Mouse (Mus musculus) layer of hippocampus, adult 9-10 months (tissue): Measurements from ENCODE around the gene Ahnak.
"Not testable (repeated sequence)": the region's sequence is repeated elsewhere in the genome, so short reads cannot be mapped to it uniquely, and the experiment has no call there.

Source experiments
- DNase-seq: peaks from one replicate; pipeline ENCODE4 v3.0.0; 2022; ENCODE audit warnings: low spot score

The Ahnak gene

GRCm38 (mm10) chr19:8994813-8995607 is 5.9 kb downstream of the Ahnak start:
- no peak for DNase-seq

GRCm38 (mm10) chr19:8996601-8997000 is 7.5 kb downstream of the Ahnak start:
- no peak for DNase-seq

DNA sequence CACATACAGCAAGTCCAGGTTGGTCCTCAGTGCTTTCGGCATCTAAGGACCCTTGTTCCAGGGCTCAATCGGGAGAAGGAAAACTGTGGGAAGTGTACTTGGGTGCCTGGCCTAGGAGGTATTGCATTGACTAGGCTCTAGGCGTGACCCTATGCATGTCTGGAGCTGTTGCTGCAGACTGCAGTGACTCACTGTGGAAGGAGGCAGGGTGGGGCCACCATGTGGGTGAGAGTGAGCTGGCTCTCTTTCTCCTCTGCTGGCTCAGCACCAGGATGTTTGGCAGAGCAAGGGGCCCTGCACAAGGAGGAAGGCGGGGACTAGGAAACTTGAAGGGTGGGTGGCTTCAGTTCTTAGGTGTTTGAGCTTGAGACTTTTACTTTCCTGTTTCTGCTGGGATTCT is 8.5 kb downstream of the Ahnak start:
- DNase-seq, result no peak

DNA sequence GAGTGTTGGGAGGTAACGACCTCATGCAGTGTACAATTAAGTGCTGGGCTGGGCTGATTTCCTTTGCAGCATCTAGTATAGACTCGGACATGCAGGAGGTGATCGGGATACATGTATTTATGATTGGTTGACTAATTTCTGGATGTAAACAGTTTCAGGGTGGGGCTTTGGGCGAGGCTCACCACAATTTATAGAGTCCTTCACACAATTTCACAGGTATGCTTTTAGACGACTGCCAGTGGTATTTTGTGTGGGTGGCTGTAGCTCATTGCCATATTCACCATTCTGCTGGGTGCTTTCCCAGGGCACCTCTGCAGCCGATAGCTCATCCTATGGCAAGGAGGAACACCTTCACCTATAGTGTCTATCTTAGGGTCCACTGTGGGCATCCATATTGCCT is 9.5 kb downstream of the Ahnak start:
- DNase-seq, result no peak

DNA sequence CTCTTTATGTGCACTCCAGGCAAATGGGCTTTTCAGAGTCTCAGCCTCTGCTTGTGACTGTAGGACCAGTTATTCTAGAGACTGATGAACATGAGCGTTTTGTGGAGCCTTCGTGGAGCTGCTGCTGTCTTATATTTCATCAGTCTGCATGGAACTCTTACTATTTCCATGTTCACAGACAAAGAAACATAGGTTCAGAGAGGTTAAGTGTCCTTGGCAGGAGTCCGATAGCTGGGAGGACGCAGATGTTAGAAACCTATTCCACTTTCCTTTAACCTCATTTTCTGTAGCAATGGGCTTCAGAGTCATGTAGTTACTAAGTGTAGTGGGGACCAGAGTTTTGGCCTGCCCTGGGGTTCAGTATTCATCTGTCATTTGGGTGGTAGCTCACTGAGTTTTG is 10.1 kb downstream of the Ahnak start:
- DNase-seq, result no peak

GRCm38 (mm10) chr19:9006915-9007314 is 17.8 kb downstream of the Ahnak start:
- not testable (repeated sequence) for DNase-seq

- DNase-seq, result no peak
Measured at GRCm38 (mm10) chr19:9019298-9019697, 30.2 kb downstream of the Ahnak start.

DNA sequence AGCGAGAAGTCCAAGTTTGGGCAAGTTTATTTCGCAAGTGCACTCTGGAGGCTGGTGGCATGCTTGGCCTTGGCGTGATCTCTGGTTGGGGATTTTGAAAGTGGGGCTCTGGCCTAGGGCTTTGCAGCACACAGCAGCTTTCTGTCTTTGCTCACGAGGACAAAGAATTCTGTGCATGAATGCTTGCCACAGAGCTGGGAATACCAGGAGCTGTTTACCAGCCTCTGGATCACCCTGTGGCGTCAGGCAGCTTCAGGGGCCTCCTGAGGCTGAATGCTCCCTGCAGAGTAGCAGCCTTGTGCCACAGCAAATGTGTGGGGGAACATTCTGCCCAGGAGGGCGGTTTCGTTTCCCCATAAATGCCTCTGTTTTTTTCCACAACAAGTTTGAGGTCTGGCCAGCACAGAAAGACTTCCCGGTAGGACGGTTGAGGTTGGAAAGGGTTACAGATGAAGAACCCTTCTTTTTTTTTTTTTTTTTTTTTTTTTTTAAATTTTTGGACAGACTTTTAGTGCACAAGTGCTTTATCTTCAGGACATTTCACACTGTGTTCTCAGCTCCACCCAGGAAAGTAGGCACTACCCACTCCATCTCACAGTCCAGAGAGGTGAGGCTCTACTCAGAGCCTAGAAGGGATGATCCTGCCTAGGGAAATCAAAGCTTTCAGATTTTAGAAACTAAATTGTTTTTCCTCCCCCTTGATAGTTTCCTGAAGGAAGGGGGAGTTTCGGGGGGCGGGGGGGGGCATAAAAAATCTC is 34.1 kb downstream of the Ahnak start:
- DNase-seq, result peak; percentile 27

GRCm38 (mm10) chr19:9025562-9026257 is 36.6 kb downstream of the Ahnak start:
- no peak for DNase-seq

DNA sequence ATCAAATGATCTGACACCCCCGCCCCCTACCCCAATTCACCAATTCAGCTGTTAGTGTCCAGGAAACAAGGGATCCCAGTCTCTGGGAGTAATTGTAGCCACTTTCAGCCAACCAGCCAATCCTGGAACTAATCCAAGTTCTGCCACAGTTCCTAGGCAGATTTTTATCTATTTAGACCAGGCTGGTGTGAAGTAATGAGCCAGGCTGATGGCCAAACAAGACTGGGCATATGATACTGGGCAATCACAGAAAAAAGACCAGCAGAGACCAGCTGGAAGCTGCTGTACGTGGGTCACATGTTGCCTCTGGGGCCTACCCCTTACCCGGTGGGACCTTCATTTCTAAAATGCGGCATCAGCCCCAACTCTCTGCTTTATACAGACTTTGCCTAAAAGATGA is 37.5 kb downstream of the Ahnak start:
- no peak for DNase-seq

DNA sequence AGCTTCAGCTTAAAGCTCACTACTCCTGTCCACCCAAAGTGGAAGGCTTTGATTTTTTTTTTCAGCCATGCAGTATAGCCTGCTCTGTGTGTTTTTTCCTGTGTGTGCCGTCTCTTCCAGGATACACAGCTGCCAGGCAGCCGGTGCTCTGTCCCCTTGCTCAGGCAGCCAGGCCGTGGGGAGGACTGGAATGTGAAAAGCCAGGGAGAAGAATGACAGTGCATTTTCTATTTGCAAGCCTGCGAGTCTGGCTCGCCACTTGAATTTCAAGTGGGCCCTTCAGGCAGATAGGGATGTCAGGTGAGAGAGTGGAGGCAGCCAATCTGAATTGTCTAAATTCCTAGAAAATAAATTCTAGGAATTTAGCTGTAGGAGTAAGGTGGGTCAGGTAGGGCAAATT is 38.7 kb downstream of the Ahnak start:
- DNase-seq, result no peak

DNA sequence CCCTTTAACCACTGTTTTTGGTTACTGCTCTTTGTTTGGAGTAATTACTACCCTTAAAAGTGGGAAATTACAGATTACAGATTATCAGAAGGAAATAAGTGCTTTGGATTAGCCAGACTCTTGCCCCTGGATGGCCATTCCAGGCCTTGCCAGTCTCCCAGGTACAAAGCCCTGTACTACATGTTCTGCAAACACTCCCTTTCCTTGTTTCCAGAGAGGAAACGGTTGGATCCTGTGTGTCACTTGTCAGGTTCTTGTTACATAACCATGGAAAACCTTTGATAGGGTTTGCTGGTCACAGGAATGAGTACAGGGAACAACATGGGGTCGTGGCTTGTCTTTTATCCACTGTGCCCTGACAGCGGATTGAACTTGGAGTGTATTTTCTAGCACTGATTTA is 39.3 kb downstream of the Ahnak start:
- DNase-seq, result no peak

DNA sequence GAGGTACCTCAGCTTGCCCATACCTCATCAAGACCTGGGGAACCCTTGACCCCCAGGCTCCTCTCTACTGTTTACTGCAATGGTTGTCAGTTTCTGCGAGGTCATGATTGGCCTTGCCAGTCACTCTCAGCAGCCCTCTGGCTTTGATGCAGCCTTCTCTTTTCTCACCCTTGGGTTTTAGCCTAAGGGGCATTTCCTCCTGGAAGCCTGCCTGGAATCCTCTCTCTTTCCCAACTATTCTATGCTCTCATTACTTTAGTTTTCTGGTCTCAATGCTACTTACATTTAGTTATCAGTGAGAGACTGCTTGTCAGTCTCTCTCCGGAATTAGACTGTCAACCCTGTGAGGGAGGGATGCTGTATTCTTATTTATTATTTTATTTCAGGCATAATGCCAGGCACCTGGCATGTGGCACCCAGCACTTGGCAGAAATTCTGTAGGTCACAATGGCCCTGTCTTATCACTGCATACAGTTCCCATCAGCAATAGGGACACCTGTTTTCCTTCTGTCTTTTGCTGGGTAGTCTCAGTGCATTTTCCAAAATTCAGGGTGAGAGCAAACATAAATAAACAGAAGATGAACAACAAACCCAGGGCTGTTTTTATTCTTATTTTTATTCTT is 40.7 kb downstream of the Ahnak start:
- DNase-seq, result no peak

- DNase-seq, result no peak
Measured at GRCm38 (mm10) chr19:9032502-9033129, 43.5 kb downstream of the Ahnak start.

- DNase-seq, result no peak
Measured at GRCm38 (mm10) chr19:9033412-9034340, 44.6 kb downstream of the Ahnak start.

- DNase-seq, result no peak
Measured at GRCm38 (mm10) chr19:9034480-9034879, 45.4 kb downstream of the Ahnak start.

GRCm38 (mm10) chr19:9035101-9035500 is 46.0 kb downstream of the Ahnak start:
- DNase-seq, result no peak

GRCm38 (mm10) chr19:9038136-9038535 is 49.1 kb downstream of the Ahnak start:
- no peak for DNase-seq

GRCm38 (mm10) chr19:9039266-9039665 is 50.2 kb downstream of the Ahnak start:
- no peak for DNase-seq

DNA sequence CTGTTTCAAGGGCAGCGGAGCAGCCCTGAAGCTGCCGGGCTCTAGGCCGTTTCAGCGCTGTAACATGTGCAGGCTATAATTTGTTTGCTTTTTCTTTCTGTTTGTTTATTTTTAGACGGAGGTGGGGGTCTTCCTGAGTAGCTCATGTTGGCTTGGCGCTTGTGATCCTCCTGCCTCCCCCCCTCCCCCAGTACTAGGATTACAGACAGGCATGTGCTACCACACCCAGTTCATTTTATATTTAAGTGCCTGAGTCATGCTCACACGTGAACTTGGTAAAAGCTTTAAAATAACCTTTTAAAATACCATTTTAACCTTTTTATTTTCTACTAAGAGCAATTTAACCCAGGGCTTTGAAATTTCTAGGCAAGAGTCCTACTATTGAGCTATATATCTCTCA is 50.8 kb downstream of the Ahnak start:
- no peak for DNase-seq

DNA sequence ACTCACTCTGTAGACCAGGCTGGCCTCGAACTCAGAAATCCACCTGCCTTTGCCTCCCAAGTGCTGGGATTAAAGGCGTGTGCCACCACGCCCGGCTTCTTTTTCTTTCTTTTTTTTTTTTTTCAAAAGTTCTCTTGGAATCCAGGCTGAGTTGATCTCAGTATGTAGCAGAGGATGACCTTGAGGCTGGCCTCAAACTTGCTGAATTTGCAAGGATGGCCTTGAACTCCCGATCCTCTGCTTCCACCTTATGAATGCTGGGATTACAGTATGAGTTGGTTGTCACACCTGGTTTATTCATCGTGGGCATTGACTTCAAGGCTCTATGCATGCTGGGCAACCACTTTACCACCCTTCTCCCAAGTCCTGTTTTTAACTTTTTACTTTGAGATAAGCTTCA is 51.6 kb downstream of the Ahnak start:
- DNase-seq, result no peak
